Mouse (Mus musculus) neural tube, embryonic 11.5 days (tissue): Measurements from ENCODE around the gene Csk. TPM values are rescaled to one million over a fixed set of nuclear protein-coding genes. Genes with fewer than 3 reads are reported as not detected.

Experiments
- ATAC-seq: fragments of 200-750 bp; cut with Nextera tagmentation; 2 replicates; pipeline ENCODE4 v1.8.0; 2017; ENCODE audit warnings: moderate number of reproducible peaks, mild to moderate bottlenecking, moderate TSS enrichment, moderate library complexity; ENCODE audit not compliant: insufficient read depth, low FRiP score, low TSS enrichment
- DNase-seq: peaks from one replicate; pipeline ENCODE4 v3.0.0-alpha.2; 2015; ENCODE audit warnings: low spot score
- H3K27ac ChIP-seq: fragments of 300-500 bp; sonication (generic); 2 replicates; pipeline ENCODE4 v1.5.1; 2014; ENCODE audit warnings: low read depth, mild to moderate bottlenecking, low read length
- H3K27me3 ChIP-seq: fragments of 300-500 bp; sonication (generic); 2 replicates; pipeline ENCODE4 v1.6.1; 2014; ENCODE audit warnings: mild to moderate bottlenecking, low read length, mixed read lengths; ENCODE audit not compliant: control insufficient read depth, insufficient read depth
- H3K36me3 ChIP-seq: fragments of 300-500 bp; sonication (generic); 2 replicates; pipeline ENCODE4 v1.6.1; 2014; ENCODE audit warnings: mild to moderate bottlenecking, low read length, moderate library complexity, mixed read lengths; ENCODE audit not compliant: control insufficient read depth, insufficient read depth
- H3K4me1 ChIP-seq: fragments of 300-500 bp; sonication (generic); 2 replicates; pipeline ENCODE4 v1.6.1; 2014; ENCODE audit warnings: low read length, mixed read lengths; ENCODE audit not compliant: control insufficient read depth, insufficient read depth
- H3K4me2 ChIP-seq: fragments of 300-500 bp; sonication (generic); 2 replicates; pipeline ENCODE4 v1.6.1; 2014; ENCODE audit warnings: low read depth, mild to moderate bottlenecking, moderate library complexity
- H3K4me3 ChIP-seq: fragments of 300-500 bp; sonication (generic); 2 replicates; pipeline ENCODE4 v1.5.1; 2014; ENCODE audit warnings: low read depth, low read length
- H3K9ac ChIP-seq: fragments of 300-500 bp; sonication (generic); 2 replicates; pipeline ENCODE4 v1.6.1; 2014; ENCODE audit warnings: mild to moderate bottlenecking, low read length
- H3K9me3 ChIP-seq: fragments of 300-500 bp; sonication (generic); 2 replicates; pipeline ENCODE4 v1.6.1; 2016; ENCODE audit warnings: low read length; ENCODE audit not compliant: control insufficient read depth
- WGBS: fragments of 180-500 bp; shearing (Covaris S2); extraction: QIAGEN DNeasy Blood & Tissue Kit; methylation state at CpG from one replicate; pipeline ENCODE4 v1.1.7; 2014; 5-methylcytosine and 5-hydroxymethylcytosine counted together
- polyA plus RNA-seq: library from polyadenylated mRNA; unstranded; fragments of >200 nt; fragmentation: Nextera tagmentation; extraction: Ambion mirVana; gene quantifications from 2 replicates; pipeline ENCODE4 v1.2.1, GENCODE M21; 2014

The Csk gene
- polyA plus RNA-seq, 1 experiment from 2014 or later: 35.2 TPM

DNA sequence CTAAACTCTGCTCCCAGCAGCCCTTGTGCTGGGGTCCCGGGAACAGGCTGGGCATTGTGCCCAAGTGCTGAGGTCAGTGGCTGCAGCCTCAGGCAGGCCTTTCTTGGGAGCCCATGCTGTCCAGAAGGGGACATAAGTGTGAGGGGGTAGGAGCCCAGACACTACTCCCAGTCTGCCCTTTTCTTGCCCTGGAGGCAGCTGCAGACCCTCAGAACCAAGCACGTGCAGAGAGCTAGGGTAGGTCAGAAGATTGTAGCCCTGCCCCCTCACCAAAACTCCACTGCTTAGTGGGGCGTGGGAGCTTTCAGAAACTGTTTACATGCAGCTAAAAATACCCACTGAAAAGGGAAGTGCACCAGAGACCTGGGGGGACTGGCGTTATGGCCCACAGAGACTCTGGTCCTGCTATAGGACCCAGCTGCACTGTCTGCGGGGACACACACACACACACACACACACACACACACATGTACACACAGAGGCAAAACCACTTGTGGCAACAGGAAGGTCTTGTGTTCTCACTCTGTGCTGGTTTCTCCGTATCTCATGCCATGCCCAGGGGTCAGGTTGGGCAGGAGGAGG lies 15.6 kb downstream of the Csk start:
- no peak for DNase-seq
- H3K36me3 ChIP-seq: no peaks in the 10 kb centered on the region

GRCm38 (mm10) chr9:57637272-57637671 lies 16.2 kb downstream of the Csk start:
- ATAC-seq (no peak), DNase-seq (no peak)
- Histone ChIP-seq H3K9ac (no peak overlapping the region), H3K9me3 (no peaks in the 10 kb centered on the region), H3K4me1 (peaks cover 27% of the 10 kb centered on the region), H3K27ac (no peak overlapping the region), H3K4me2 (no peak overlapping the region), H3K4me3 (no peak overlapping the region), H3K27me3 (no peaks in the 10 kb centered on the region), H3K36me3 (no peaks in the 10 kb centered on the region)
- WGBS: 75% methylated on average over 3 of the region's 3 CpGs

More for the DNA sequence above, 15.6 kb downstream of the Csk start:
- Histone ChIP-seq H3K9ac (no peak overlapping the region), H3K4me2 (no peak overlapping the region), H3K9me3 (no peaks in the 10 kb centered on the region), H3K4me1 (peaks cover 27% of the 10 kb centered on the region), H3K27ac (no peak overlapping the region), H3K4me3 (no peak overlapping the region), H3K27me3 (no peaks in the 10 kb centered on the region)
- 66% methylated on average over 6 of the region's 6 CpGs for WGBS
- no peak for ATAC-seq

DNA sequence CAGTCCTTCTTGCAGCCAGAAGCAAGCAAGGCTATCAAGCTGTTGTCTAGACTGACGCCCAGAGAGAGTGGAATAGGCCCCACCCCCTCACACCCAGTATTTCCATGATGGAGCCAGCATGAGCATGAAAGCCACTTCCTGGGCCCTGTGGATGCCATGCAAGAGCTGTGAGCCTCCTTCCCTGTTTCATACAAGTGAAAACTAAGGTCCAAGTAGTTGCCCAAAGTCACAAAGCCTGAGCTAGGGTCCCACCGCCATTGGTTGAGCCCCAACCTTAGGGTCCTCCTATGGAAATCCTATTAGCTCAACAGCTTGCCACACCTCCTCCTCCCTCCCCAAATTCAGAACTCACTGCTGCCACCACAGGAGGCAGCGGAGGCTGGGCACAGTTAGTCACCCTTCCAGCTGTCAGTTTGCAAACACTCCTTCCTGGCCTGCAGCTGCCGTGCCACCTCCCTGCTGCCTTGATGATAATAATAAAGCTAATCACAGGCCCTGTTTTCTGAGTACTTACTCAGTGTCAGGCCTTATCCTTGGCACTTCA lies 19.9 kb downstream of the Csk start:
- no peak overlapping the region for H3K9ac ChIP-seq
- WGBS: 45% methylated on average over 4 of the region's 4 CpGs
- no peak for ATAC-seq
- no peak for DNase-seq
- no peaks in the 10 kb centered on the region for H3K27me3 ChIP-seq
- H3K4me3 ChIP-seq: no peak overlapping the region
- H3K4me2 ChIP-seq: no peak overlapping the region
- H3K9me3 ChIP-seq: no peaks in the 10 kb centered on the region
- H3K4me1 ChIP-seq: peaks cover 8% of the 10 kb centered on the region
- H3K27ac ChIP-seq: no peak overlapping the region
- peaks cover 9% of the 10 kb centered on the region for H3K36me3 ChIP-seq

GRCm38 (mm10) chr9:57629118-57629874 lies 24.1 kb downstream of the Csk start:
- no peaks in the 10 kb centered on the region for H3K9me3 ChIP-seq
- 0 out of 2 replicates have a peak overlapping the region, but pooled peaks have one; percentile 20 for H3K27ac ChIP-seq
- H3K4me1 ChIP-seq: no peaks in the 10 kb centered on the region
- no peak overlapping the region for H3K4me2 ChIP-seq
- H3K36me3 ChIP-seq: peaks cover 27% of the 10 kb centered on the region
- ATAC-seq: no peak; the same call in 1 of the 2 replicates
- H3K27me3 ChIP-seq: no peaks in the 10 kb centered on the region
- peak; percentile 69 for DNase-seq
- no peak overlapping the region for H3K9ac ChIP-seq
- 73% methylated on average over 13 of the region's 14 CpGs for WGBS
- H3K4me3 ChIP-seq: no peak overlapping the region

GRCm38 (mm10) chr9:57628717-57629116 lies 24.7 kb downstream of the Csk start:
- Histone ChIP-seq H3K4me3 (no peak overlapping the region), H3K36me3 (peaks cover 27% of the 10 kb centered on the region), H3K27me3 (no peaks in the 10 kb centered on the region), H3K4me2 (no peak overlapping the region), H3K4me1 (no peaks in the 10 kb centered on the region), H3K9me3 (no peaks in the 10 kb centered on the region), H3K27ac (no peak overlapping the region), H3K9ac (no peak overlapping the region)
- WGBS: 93% methylated on average over 12 of the region's 12 CpGs
- no peak for DNase-seq
- no peak for ATAC-seq

DNA sequence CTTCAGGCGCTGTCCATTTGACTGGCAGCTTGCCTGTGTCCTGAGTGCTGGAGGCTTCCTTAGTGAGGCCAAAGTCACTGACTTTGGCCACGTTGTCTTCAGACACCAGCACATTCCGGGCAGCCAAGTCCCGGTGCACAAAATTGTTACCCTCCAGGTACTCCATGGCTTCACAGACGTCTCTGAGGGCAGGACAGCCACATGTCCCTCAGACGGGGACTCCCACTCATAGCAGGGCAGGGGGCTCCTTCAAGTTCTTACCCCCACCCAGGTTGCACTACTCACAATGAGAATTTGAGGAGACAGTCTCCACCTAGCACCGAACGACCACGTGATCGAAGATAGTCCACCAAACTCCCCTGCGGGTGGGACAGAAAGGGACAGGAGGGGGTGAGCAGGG lies 25.5 kb downstream of the Csk start:
- H3K4me1 ChIP-seq: no peaks in the 10 kb centered on the region
- DNase-seq: no peak
- H3K4me2 ChIP-seq: no peak overlapping the region
- WGBS: 93% methylated on average over 11 of the region's 11 CpGs
- no peak for ATAC-seq
- no peaks in the 10 kb centered on the region for H3K27me3 ChIP-seq
- H3K9ac ChIP-seq: no peak overlapping the region
- no peak overlapping the region for H3K4me3 ChIP-seq
- H3K36me3 ChIP-seq: peaks cover 27% of the 10 kb centered on the region
- no peak overlapping the region for H3K27ac ChIP-seq
- H3K9me3 ChIP-seq: no peaks in the 10 kb centered on the region

- no peak for DNase-seq
- WGBS: 92% methylated on average over 17 of the region's 17 CpGs
- H3K36me3 ChIP-seq: peaks cover 27% of the 10 kb centered on the region
- H3K4me3 ChIP-seq: no peak overlapping the region
- no peak overlapping the region for H3K27ac ChIP-seq
- no peaks in the 10 kb centered on the region for H3K9me3 ChIP-seq
- no peak for ATAC-seq
- no peak overlapping the region for H3K4me2 ChIP-seq
- no peak overlapping the region for H3K9ac ChIP-seq
- H3K27me3 ChIP-seq: no peaks in the 10 kb centered on the region
- no peaks in the 10 kb centered on the region for H3K4me1 ChIP-seq
Measured at GRCm38 (mm10) chr9:57627191-57627590, 26.2 kb downstream of the Csk start.

- H3K9ac ChIP-seq: no peak overlapping the region
- DNase-seq (no peak), ATAC-seq (no peak)
- peaks cover 27% of the 10 kb centered on the region for H3K36me3 ChIP-seq
- no peak overlapping the region for H3K4me2 ChIP-seq
- no peaks in the 10 kb centered on the region for H3K9me3 ChIP-seq
- no peaks in the 10 kb centered on the region for H3K4me1 ChIP-seq
- no peak overlapping the region for H3K4me3 ChIP-seq
- 86% methylated on average over 15 of the region's 15 CpGs for WGBS
- H3K27me3 ChIP-seq: no peaks in the 10 kb centered on the region
- no peak overlapping the region for H3K27ac ChIP-seq
Measured at GRCm38 (mm10) chr9:57625674-57626500, 27.5 kb downstream of the Csk start.
